12 mouse cellular contexts compared by ENCODE assay signal in the genomic region with DNA sequence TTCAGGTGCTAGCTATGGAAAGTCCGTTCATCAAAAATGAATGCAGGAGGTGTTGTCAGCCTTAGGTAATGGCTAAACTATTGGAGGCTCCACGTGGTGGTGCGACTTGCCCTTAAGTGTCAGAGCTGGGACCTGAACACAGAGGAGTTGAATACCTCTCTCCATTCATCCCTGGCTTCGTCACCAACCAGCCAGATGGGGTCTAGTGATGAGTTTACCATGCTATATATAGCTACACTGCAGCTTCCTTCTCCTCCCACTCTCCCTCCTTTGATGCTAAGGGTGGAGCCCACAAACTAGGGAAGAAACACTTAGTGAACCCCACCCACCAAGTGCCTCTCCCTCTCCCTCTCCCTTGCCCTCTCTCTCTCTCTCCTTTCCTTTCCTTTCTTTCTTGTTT. TPM values are rescaled to one million over a fixed set of nuclear protein-coding genes. Genes with fewer than 3 reads are reported as not detected.
DNase-seq lines count a peak whose midpoint lies in the region.
"Had no signal": no experiment of that assay in that cellular context is flagged by ENCODE, and none has a peak within 500 bp of the region (broad histone marks: within the 10 kb centered on the region; RNA-seq: fewer than 3 reads in every experiment).

No protein-coding gene starts in this region.

- peak; percentile 48 for DNase-seq in CD4-positive helper T cell, adult 2 months (ENCODE audit: low read depth, low spot score)
- peak; percentile 46 for DNase-seq in ES-CJ7 (ENCODE audit: low read depth, low spot score)
- DNase-seq in induced T-regulatory cell, adult 2 months (ENCODE audit: low read depth), result peak; percentile 54
- DNase-seq in naive thymus-derived CD4-positive, alpha-beta T cell, adult 2 months (ENCODE audit: low read depth), result peak; percentile 51
- no peak for DNase-seq in cerebellum, adult 9-11 months
- no peak for DNase-seq in adrenal gland, postnatal 4 days (ENCODE audit: low spot score in 2 of 2)
- no peak for DNase-seq in cerebellum, adult 18-20 months
- DNase-seq: cerebellum, postnatal 25 days; gastrocnemius, adult 2 months; kidney, adult 9 months; lung, embryonic 14.5 days had no signal

RNA-seq across cellular contexts. Expression of a gene that starts 43.5 kb away (rescaled TPM):
- total RNA-seq in adrenal gland, postnatal 4 days (2021), result not detected
- total RNA-seq: gastrocnemius, adult 2 months; left cerebral cortex, postnatal 25 days had no signal

RNA-seq across cellular contexts. Expression of a gene that starts 55.2 kb away (rescaled TPM):
- 100 to 1,000 TPM; 125 to 131 TPM for total RNA-seq in adrenal gland, postnatal 4 days (2021)

Comparison
In these comparisons a context has a peak if more than half of its experiments do, and no peak if none do; other contexts are left out.
1. DNase-seq: peak in CD4-positive helper T cell, adult 2 months (single experiment), ES-CJ7 (single experiment), induced T-regulatory cell, adult 2 months (single experiment) and naive thymus-derived CD4-positive, alpha-beta T cell, adult 2 months (single experiment); none in cerebellum, adult 9-11 months (single experiment), adrenal gland, postnatal 4 days (0 of 2) and cerebellum, adult 18-20 months (0 of 2).